Mouse (Mus musculus): ENCODE data around the gene Timp1. TPM values are rescaled to one million over a fixed set of nuclear protein-coding genes. Genes with fewer than 3 reads are reported as not detected.

Timp1 gene
- polyA plus RNA-seq, 1 experiment from 2014 or later, result 10.6 TPM

- Histone ChIP-seq H3K27me3 (ENCODE audit: control insufficient read depth, insufficient read depth, low read length) (no peaks in the 10 kb centered on the region), H3K27ac (ENCODE audit: low read depth, low read length) (no peak overlapping the region), H3K4me1 (ENCODE audit: control insufficient read depth, insufficient read depth, low read length) (no peaks in the 10 kb centered on the region), H3K9ac (ENCODE audit: low read length) (no peak overlapping the region), H3K9me3 (ENCODE audit: control insufficient read depth, low read length) (no peaks in the 10 kb centered on the region), H3K4me2 (ENCODE audit: low read depth) (no peak overlapping the region), H3K4me3 (ENCODE audit: low read depth, low read length) (no peak overlapping the region), H3K36me3 (ENCODE audit: control insufficient read depth, insufficient read depth, low read length) (no peaks in the 10 kb centered on the region)
- WGBS, result 87% methylated on average over 9 of the region's 9 CpGs
- DNase-seq (ENCODE audit: low spot score) (no peak), ATAC-seq (ENCODE audit: insufficient read depth, low FRiP score, low TSS enrichment) (no peak)
Measured at GRCm38 (mm10) chrX:20863161-20864101, 6.5 kb upstream of the Timp1 start.

- ATAC-seq (ENCODE audit: insufficient read depth, low FRiP score, low TSS enrichment), result no peak
- no peaks in the 10 kb centered on the region for H3K4me1 ChIP-seq (ENCODE audit: control insufficient read depth, insufficient read depth, low read length)
- no peaks in the 10 kb centered on the region for H3K27me3 ChIP-seq (ENCODE audit: control insufficient read depth, insufficient read depth, low read length)
- no peak for DNase-seq (ENCODE audit: low spot score)
- H3K9ac ChIP-seq (ENCODE audit: low read length), result no peak overlapping the region
- no peak overlapping the region for H3K4me2 ChIP-seq (ENCODE audit: low read depth)
- H3K27ac ChIP-seq (ENCODE audit: low read depth, low read length), result no peak overlapping the region
- no peaks in the 10 kb centered on the region for H3K9me3 ChIP-seq (ENCODE audit: control insufficient read depth, low read length)
- no peaks in the 10 kb centered on the region for H3K36me3 ChIP-seq (ENCODE audit: control insufficient read depth, insufficient read depth, low read length)
- H3K4me3 ChIP-seq (ENCODE audit: low read depth, low read length), result no peak overlapping the region
- 77% methylated on average over 4 of the region's 4 CpGs for WGBS
Measured at GRCm38 (mm10) chrX:20868091-20868490, 1.9 kb upstream of the Timp1 start.

GRCm38 (mm10) chrX:20869203-20869602 is 763 bp upstream of the Timp1 start:
- Histone ChIP-seq H3K27ac (ENCODE audit: low read depth, low read length) (no peak overlapping the region), H3K4me1 (ENCODE audit: control insufficient read depth, insufficient read depth, low read length) (no peaks in the 10 kb centered on the region), H3K27me3 (ENCODE audit: control insufficient read depth, insufficient read depth, low read length) (no peaks in the 10 kb centered on the region), H3K36me3 (ENCODE audit: control insufficient read depth, insufficient read depth, low read length) (no peaks in the 10 kb centered on the region), H3K4me2 (ENCODE audit: low read depth) (no peak overlapping the region), H3K9ac (ENCODE audit: low read length) (no peak overlapping the region), H3K4me3 (ENCODE audit: low read depth, low read length) (no peak overlapping the region), H3K9me3 (ENCODE audit: control insufficient read depth, low read length) (no peaks in the 10 kb centered on the region)
- no peak for ATAC-seq (ENCODE audit: insufficient read depth, low FRiP score, low TSS enrichment)
- no peak for DNase-seq (ENCODE audit: low spot score)
- 85% methylated on average over 1 of the region's 1 CpGs for WGBS

- WGBS, result 32% methylated on average over 11 of the region's 11 CpGs
Measured at GRCm38 (mm10) chrX:20872928-20873500, 3.0 kb downstream of the Timp1 start.

GRCm38 (mm10) chrX:20875241-20875640 is 5.3 kb downstream of the Timp1 start:
- ATAC-seq (ENCODE audit: insufficient read depth, low FRiP score, low TSS enrichment) (no peak), DNase-seq (ENCODE audit: low spot score) (no peak)
- Histone ChIP-seq H3K4me2 (ENCODE audit: low read depth) (no peak overlapping the region), H3K36me3 (ENCODE audit: control insufficient read depth, insufficient read depth, low read length) (no peaks in the 10 kb centered on the region), H3K27me3 (ENCODE audit: control insufficient read depth, insufficient read depth, low read length) (no peaks in the 10 kb centered on the region), H3K4me1 (ENCODE audit: control insufficient read depth, insufficient read depth, low read length) (no peaks in the 10 kb centered on the region), H3K9me3 (ENCODE audit: control insufficient read depth, low read length) (no peaks in the 10 kb centered on the region), H3K27ac (ENCODE audit: low read depth, low read length) (no peak overlapping the region), H3K4me3 (ENCODE audit: low read depth, low read length) (no peak overlapping the region), H3K9ac (ENCODE audit: low read length) (no peak overlapping the region)
- 39% methylated on average over 3 of the region's 3 CpGs for WGBS

More at GRCm38 (mm10) chrX:20872928-20873500, 3.0 kb downstream of the Timp1 start:
- ATAC-seq (ENCODE audit: insufficient read depth, low FRiP score, low TSS enrichment) (no peak), DNase-seq (ENCODE audit: low spot score) (no peak)
- no peak overlapping the region for H3K4me3 ChIP-seq (ENCODE audit: low read depth, low read length)
- no peaks in the 10 kb centered on the region for H3K36me3 ChIP-seq (ENCODE audit: control insufficient read depth, insufficient read depth, low read length)
- H3K27me3 ChIP-seq (ENCODE audit: control insufficient read depth, insufficient read depth, low read length), result no peaks in the 10 kb centered on the region
- H3K9ac ChIP-seq (ENCODE audit: low read length), result no peak overlapping the region
- no peaks in the 10 kb centered on the region for H3K9me3 ChIP-seq (ENCODE audit: control insufficient read depth, low read length)
- no peaks in the 10 kb centered on the region for H3K4me1 ChIP-seq (ENCODE audit: control insufficient read depth, insufficient read depth, low read length)
- H3K27ac ChIP-seq (ENCODE audit: low read depth, low read length), result no peak overlapping the region
- H3K4me2 ChIP-seq (ENCODE audit: low read depth), result no peak overlapping the region

- Histone ChIP-seq H3K27ac (ENCODE audit: low read depth, low read length) (no peak overlapping the region), H3K4me3 (ENCODE audit: low read depth, low read length) (no peak overlapping the region), H3K36me3 (ENCODE audit: control insufficient read depth, insufficient read depth, low read length) (no peaks in the 10 kb centered on the region), H3K27me3 (ENCODE audit: control insufficient read depth, insufficient read depth, low read length) (no peaks in the 10 kb centered on the region), H3K9ac (ENCODE audit: low read length) (no peak overlapping the region), H3K4me1 (ENCODE audit: control insufficient read depth, insufficient read depth, low read length) (no peaks in the 10 kb centered on the region), H3K4me2 (ENCODE audit: low read depth) (no peak overlapping the region), H3K9me3 (ENCODE audit: control insufficient read depth, low read length) (no peaks in the 10 kb centered on the region)
- DNase-seq (ENCODE audit: low spot score) (no peak), ATAC-seq (ENCODE audit: insufficient read depth, low FRiP score, low TSS enrichment) (no peak)
- WGBS, result 36% methylated on average over 3 of the region's 3 CpGs
Measured at GRCm38 (mm10) chrX:20910074-20910473, 40.1 kb downstream of the Timp1 start.

- H3K27me3 ChIP-seq (ENCODE audit: control insufficient read depth, insufficient read depth, low read length), result no peaks in the 10 kb centered on the region
- no peaks in the 10 kb centered on the region for H3K9me3 ChIP-seq (ENCODE audit: control insufficient read depth, low read length)
- DNase-seq (ENCODE audit: low spot score) (no peak), ATAC-seq (ENCODE audit: insufficient read depth, low FRiP score, low TSS enrichment) (no peak)
- H3K9ac ChIP-seq (ENCODE audit: low read length), result no peak overlapping the region
- no peak overlapping the region for H3K4me3 ChIP-seq (ENCODE audit: low read depth, low read length)
- H3K4me1 ChIP-seq (ENCODE audit: control insufficient read depth, insufficient read depth, low read length), result no peaks in the 10 kb centered on the region
- no peak overlapping the region for H3K4me2 ChIP-seq (ENCODE audit: low read depth)
- no peak overlapping the region for H3K27ac ChIP-seq (ENCODE audit: low read depth, low read length)
- 90% methylated on average over 6 of the region's 6 CpGs for WGBS
- H3K36me3 ChIP-seq (ENCODE audit: control insufficient read depth, insufficient read depth, low read length), result no peaks in the 10 kb centered on the region
Measured at GRCm38 (mm10) chrX:20913726-20914125, 43.8 kb downstream of the Timp1 start.

GRCm38 (mm10) chrX:20915075-20915474 is 45.1 kb downstream of the Timp1 start:
- no peak for DNase-seq (ENCODE audit: low spot score)
- Histone ChIP-seq H3K4me1 (ENCODE audit: control insufficient read depth, insufficient read depth, low read length) (no peaks in the 10 kb centered on the region), H3K36me3 (ENCODE audit: control insufficient read depth, insufficient read depth, low read length) (no peaks in the 10 kb centered on the region), H3K9me3 (ENCODE audit: control insufficient read depth, low read length) (no peaks in the 10 kb centered on the region), H3K27ac (ENCODE audit: low read depth, low read length) (no peak overlapping the region), H3K9ac (ENCODE audit: low read length) (no peak overlapping the region), H3K27me3 (ENCODE audit: control insufficient read depth, insufficient read depth, low read length) (no peaks in the 10 kb centered on the region), H3K4me2 (ENCODE audit: low read depth) (no peak overlapping the region), H3K4me3 (ENCODE audit: low read depth, low read length) (no peak overlapping the region)
- no peak for ATAC-seq (ENCODE audit: insufficient read depth, low FRiP score, low TSS enrichment)
